Mouse (Mus musculus) retina, postnatal 7 days (tissue): ENCODE results near the gene Msi2.

Experiments
- DNase-seq: peaks from one replicate; pipeline ENCODE4 v3.0.0-alpha.2; 2012; ENCODE audit warnings: low read depth, low spot score

The Msi2 gene

GRCm38 (mm10) chr11:88676597-88676996, 41.7 kb downstream of the Msi2 start:
- no peak for DNase-seq

- DNase-seq: no peak
These were observed 42.6 kb downstream of the Msi2 start for GRCm38 (mm10) chr11:88675526-88676353.

GRCm38 (mm10) chr11:88674075-88674474, 44.2 kb downstream of the Msi2 start:
- DNase-seq: no peak

GRCm38 (mm10) chr11:88670925-88671324, 47.4 kb downstream of the Msi2 start:
- no peak for DNase-seq

GRCm38 (mm10) chr11:88669106-88669505, 49.2 kb downstream of the Msi2 start:
- DNase-seq: no peak

GRCm38 (mm10) chr11:88668345-88668744, 50.0 kb downstream of the Msi2 start:
- no peak for DNase-seq

- DNase-seq: no peak
These were observed 52.5 kb downstream of the Msi2 start for GRCm38 (mm10) chr11:88665799-88666198.

GRCm38 (mm10) chr11:88661444-88662180, 56.7 kb downstream of the Msi2 start:
- no peak for DNase-seq

GRCm38 (mm10) chr11:88660404-88660803, 57.9 kb downstream of the Msi2 start:
- no peak for DNase-seq

GRCm38 (mm10) chr11:88658926-88659325, 59.4 kb downstream of the Msi2 start:
- no peak for DNase-seq

GRCm38 (mm10) chr11:88655786-88656185, 62.5 kb downstream of the Msi2 start:
- DNase-seq: no peak

GRCm38 (mm10) chr11:88655214-88655566, 63.1 kb downstream of the Msi2 start:
- DNase-seq: no peak

GRCm38 (mm10) chr11:88654391-88655213, 63.7 kb downstream of the Msi2 start:
- DNase-seq: no peak

- no peak for DNase-seq
These were observed 68.0 kb downstream of the Msi2 start for GRCm38 (mm10) chr11:88650275-88650674.

GRCm38 (mm10) chr11:88649009-88649408, 69.3 kb downstream of the Msi2 start:
- peak; percentile 39 for DNase-seq

- no peak for DNase-seq
These were observed 69.9 kb downstream of the Msi2 start for GRCm38 (mm10) chr11:88648407-88648806.

GRCm38 (mm10) chr11:88646493-88646892, 71.8 kb downstream of the Msi2 start:
- no peak for DNase-seq

- DNase-seq: no peak
These were observed 72.5 kb downstream of the Msi2 start for GRCm38 (mm10) chr11:88645821-88646220.

- no peak for DNase-seq
These were observed 73.6 kb downstream of the Msi2 start for GRCm38 (mm10) chr11:88644719-88645118.

- no peak for DNase-seq
These were observed 78.5 kb downstream of the Msi2 start for GRCm38 (mm10) chr11:88639862-88640261.

GRCm38 (mm10) chr11:88638936-88639542, 79.3 kb downstream of the Msi2 start:
- DNase-seq: no peak

- DNase-seq: no peak
These were observed 80.1 kb downstream of the Msi2 start for GRCm38 (mm10) chr11:88638254-88638653.
